Mouse (Mus musculus): ENCODE results near the gene Fut2.

The Fut2 gene

DNA sequence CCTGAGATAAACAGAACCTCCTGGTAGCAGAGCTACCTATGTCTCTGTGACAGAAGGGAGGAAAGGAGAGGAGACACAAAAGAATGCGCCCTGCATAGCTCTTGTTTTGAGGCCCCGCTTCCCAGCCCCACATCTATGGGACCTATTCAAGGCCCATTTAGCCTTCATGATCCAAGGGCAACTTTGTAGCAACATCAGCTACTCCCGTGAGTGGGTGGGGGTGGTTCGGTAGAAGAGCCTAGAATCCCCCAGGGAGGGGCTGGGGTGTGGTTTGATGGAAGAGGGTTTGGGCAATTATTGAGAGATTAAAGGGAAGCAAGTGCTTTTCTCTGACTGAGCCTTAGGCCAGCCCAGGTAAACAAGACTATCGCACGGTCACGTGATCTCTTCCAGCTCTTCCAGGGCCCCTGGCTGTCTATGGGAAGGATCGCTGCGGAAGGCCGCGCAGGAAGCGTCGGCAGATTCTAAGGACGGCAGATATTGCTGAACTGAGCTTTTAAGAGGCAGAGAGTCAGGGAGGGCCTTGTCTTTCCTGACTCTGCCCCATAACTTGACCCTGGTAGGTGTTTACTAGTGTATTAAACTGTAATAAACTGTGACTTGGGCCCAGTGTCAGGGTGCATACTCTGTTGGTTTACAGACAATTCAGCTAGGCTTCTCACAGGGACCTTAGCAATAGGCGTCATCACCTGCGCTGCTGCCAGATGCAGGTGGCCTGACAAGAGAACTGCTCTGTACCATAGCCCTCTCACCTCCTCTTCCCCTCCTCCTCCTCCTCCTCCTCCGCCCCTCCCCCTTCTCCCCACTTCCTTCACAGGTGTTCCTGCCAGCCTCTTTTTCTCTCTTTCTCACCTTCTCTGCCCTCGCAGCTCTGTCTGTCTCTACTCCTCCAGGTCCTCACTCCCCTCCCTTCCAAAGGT, 67.0 kb downstream of the Fut2 start:
- DNase-seq (ENCODE audit: low spot score) = no peak
